Mouse (Mus musculus): ENCODE results near the gene Spns2. TPM values are rescaled to one million over a fixed set of nuclear protein-coding genes. Genes with fewer than 3 reads are reported as not detected.

Gene Spns2
- 19.8 and 20.5 TPM in 2 replicates for polyA plus RNA-seq (2015; fragmentation: Nextera tagmentation; extraction: Ambion mirVana)

- TF ChIP-seq CTCF (IDR thresholded peaks at IDR 0.05; ENCODE audit: low read depth), result peak; percentile 83
- peak within 1 kb of the TSS; percentile 65 for H3K9ac ChIP-seq (ENCODE audit: low read depth, low read length)
- H3K4me2 ChIP-seq (replicated peaks; ENCODE audit: low read depth), result peak within 1 kb of the TSS; percentile 98
- peak within 1 kb of the TSS; percentile 70 for H3K4me3 ChIP-seq (ENCODE audit: low read depth, low read length)
- WGBS, result under 1% methylated on average over 38 of the region's 42 CpGs
- peak; percentile 84 for ATAC-seq
- no peaks in the 10 kb centered on the region for H3K9me3 ChIP-seq (ENCODE audit: control insufficient read depth)
- 0 out of 2 replicates have a peak, but pooled peaks cover 6% of the 10 kb centered on the region for H3K4me1 ChIP-seq (replicated peaks; ENCODE audit: control insufficient read depth, insufficient read depth, low read length)
- 0 out of 2 replicates have a peak, but pooled peaks cover 5% of the 10 kb centered on the region for H3K27me3 ChIP-seq (replicated peaks; ENCODE audit: control insufficient read depth, insufficient read depth, low read length)
- H3K36me3 ChIP-seq (ENCODE audit: control insufficient read depth, insufficient read depth), result no peaks in the 10 kb centered on the region
- peak within 1 kb of the TSS; percentile 60 for H3K27ac ChIP-seq (ENCODE audit: low read depth, low read length)
Measured at GRCm38 (mm10) chr11:72489881-72490301, at the start of gene Spns2. Gene Spns2 (minus strand): TSS chr11:72489904.

- Histone ChIP-seq H3K4me3 (ENCODE audit: low read depth, low read length) (no peak overlapping the region), H3K36me3 (ENCODE audit: control insufficient read depth, insufficient read depth) (no peaks in the 10 kb centered on the region), H3K4me1 (replicated peaks; ENCODE audit: control insufficient read depth, insufficient read depth, low read length) (peaks cover 13% of the 10 kb centered on the region; the same call in 1 of the 2 replicates), H3K27ac (ENCODE audit: low read depth, low read length) (no peak overlapping the region), H3K27me3 (replicated peaks; ENCODE audit: control insufficient read depth, insufficient read depth, low read length) (no peaks in the 10 kb centered on the region), H3K4me2 (replicated peaks; ENCODE audit: low read depth) (no peak overlapping the region), H3K9ac (ENCODE audit: low read depth, low read length) (no peak overlapping the region), H3K9me3 (ENCODE audit: control insufficient read depth) (no peaks in the 10 kb centered on the region)
- no peak for ATAC-seq
- TF ChIP-seq CTCF (IDR thresholded peaks at IDR 0.05; ENCODE audit: low read depth), result no peak
- WGBS, result 88% methylated on average over 7 of the region's 7 CpGs
Measured at GRCm38 (mm10) chr11:72538811-72539210, 49.1 kb upstream of the Spns2 start.

GRCm38 (mm10) chr11:72538037-72538755 is 48.5 kb upstream of the Spns2 start:
- H3K27me3 ChIP-seq (replicated peaks; ENCODE audit: control insufficient read depth, insufficient read depth, low read length), result no peaks in the 10 kb centered on the region
- H3K9me3 ChIP-seq (ENCODE audit: control insufficient read depth), result no peaks in the 10 kb centered on the region
- H3K27ac ChIP-seq (ENCODE audit: low read depth, low read length), result no peak overlapping the region; the same call in 1 of the 2 replicates
- TF ChIP-seq CTCF (IDR thresholded peaks at IDR 0.05; ENCODE audit: low read depth), result no peak
- no peak overlapping the region for H3K9ac ChIP-seq (ENCODE audit: low read depth, low read length)
- 50% methylated on average over 8 of the region's 8 CpGs for WGBS
- H3K4me1 ChIP-seq (replicated peaks; ENCODE audit: control insufficient read depth, insufficient read depth, low read length), result peaks cover 13% of the 10 kb centered on the region; the same call in 1 of the 2 replicates
- peak overlapping the region; percentile 18; the same call in 1 of the 2 replicates for H3K4me2 ChIP-seq (replicated peaks; ENCODE audit: low read depth)
- H3K36me3 ChIP-seq (ENCODE audit: control insufficient read depth, insufficient read depth), result no peaks in the 10 kb centered on the region
- no peak overlapping the region for H3K4me3 ChIP-seq (ENCODE audit: low read depth, low read length)
- peak; percentile 65 for ATAC-seq

- H3K9me3 ChIP-seq (ENCODE audit: control insufficient read depth), result no peaks in the 10 kb centered on the region
- no peak overlapping the region for H3K4me3 ChIP-seq (ENCODE audit: low read depth, low read length)
- no peak overlapping the region for H3K4me2 ChIP-seq (replicated peaks; ENCODE audit: low read depth)
- no peaks in the 10 kb centered on the region for H3K27me3 ChIP-seq (replicated peaks; ENCODE audit: control insufficient read depth, insufficient read depth, low read length)
- H3K9ac ChIP-seq (ENCODE audit: low read depth, low read length), result no peak overlapping the region
- H3K36me3 ChIP-seq (ENCODE audit: control insufficient read depth, insufficient read depth), result no peaks in the 10 kb centered on the region
- WGBS, result 93% methylated on average over 2 of the region's 2 CpGs
- no peak for TF ChIP-seq CTCF (IDR thresholded peaks at IDR 0.05; ENCODE audit: low read depth)
- H3K4me1 ChIP-seq (replicated peaks; ENCODE audit: control insufficient read depth, insufficient read depth, low read length), result peaks cover 13% of the 10 kb centered on the region; the same call in 1 of the 2 replicates
- no peak overlapping the region; the same call in 1 of the 2 replicates for H3K27ac ChIP-seq (ENCODE audit: low read depth, low read length)
- ATAC-seq, result no peak; the same call in 1 of the 2 replicates
Measured at GRCm38 (mm10) chr11:72537503-72537902, 47.8 kb upstream of the Spns2 start.

- no peaks in the 10 kb centered on the region for H3K9me3 ChIP-seq (ENCODE audit: control insufficient read depth)
- no peak overlapping the region for H3K4me3 ChIP-seq (ENCODE audit: low read depth, low read length)
- no peak overlapping the region for H3K9ac ChIP-seq (ENCODE audit: low read depth, low read length)
- no peak for ATAC-seq
- no peak overlapping the region for H3K27ac ChIP-seq (ENCODE audit: low read depth, low read length)
- peak; percentile 68 for TF ChIP-seq CTCF (IDR thresholded peaks at IDR 0.05; ENCODE audit: low read depth)
- H3K27me3 ChIP-seq (replicated peaks; ENCODE audit: control insufficient read depth, insufficient read depth, low read length), result no peaks in the 10 kb centered on the region
- no peaks in the 10 kb centered on the region for H3K36me3 ChIP-seq (ENCODE audit: control insufficient read depth, insufficient read depth)
- H3K4me1 ChIP-seq (replicated peaks; ENCODE audit: control insufficient read depth, insufficient read depth, low read length), result peaks cover 13% of the 10 kb centered on the region; the same call in 1 of the 2 replicates
- no peak overlapping the region for H3K4me2 ChIP-seq (replicated peaks; ENCODE audit: low read depth)
- 81% methylated on average over 3 of the region's 3 CpGs for WGBS
Measured at GRCm38 (mm10) chr11:72535519-72535918, 45.8 kb upstream of the Spns2 start.

- Histone ChIP-seq H3K36me3 (ENCODE audit: control insufficient read depth, insufficient read depth) (no peaks in the 10 kb centered on the region), H3K4me2 (replicated peaks; ENCODE audit: low read depth) (no peak overlapping the region), H3K4me1 (replicated peaks; ENCODE audit: control insufficient read depth, insufficient read depth, low read length) (peaks cover 9% of the 10 kb centered on the region; the same call in 1 of the 2 replicates), H3K27ac (ENCODE audit: low read depth, low read length) (no peak overlapping the region), H3K9me3 (ENCODE audit: control insufficient read depth) (no peaks in the 10 kb centered on the region), H3K4me3 (ENCODE audit: low read depth, low read length) (no peak overlapping the region), H3K9ac (ENCODE audit: low read depth, low read length) (no peak overlapping the region), H3K27me3 (replicated peaks; ENCODE audit: control insufficient read depth, insufficient read depth, low read length) (no peaks in the 10 kb centered on the region)
- TF ChIP-seq CTCF (IDR thresholded peaks at IDR 0.05; ENCODE audit: low read depth), result no peak
- ATAC-seq, result no peak
- WGBS, result 87% methylated on average over 3 of the region's 3 CpGs
Measured at GRCm38 (mm10) chr11:72532890-72533289, 43.2 kb upstream of the Spns2 start.

Measured in intestine, postnatal 0 days (tissue).